Mouse (Mus musculus) testis, adult 2 months (tissue): ENCODE data around the gene Timm22.

Experiments used
- CTCF ChIP-seq: fragments of 200-500 bp; IDR thresholded peaks from 2 replicates; pipeline ENCODE4 v1.5.1; 2012; ENCODE audit warnings: low read depth, mild to moderate bottlenecking, inconsistent platforms, low read length, moderate library complexity; ENCODE audit not compliant: control insufficient read depth, insufficient read depth, insufficient replicate concordance
- POLR2A ChIP-seq: fragments of 200-500 bp; IDR thresholded peaks from 2 replicates; pipeline ENCODE4 v1.6.1; 2012; ENCODE audit warnings: low read depth, mild to moderate bottlenecking, inconsistent platforms, low read length, moderate library complexity; ENCODE audit not compliant: control insufficient read depth

- TF ChIP-seq CTCF: no peak
- no peak for TF ChIP-seq POLR2A
Measured at GRCm38 (mm10) chr11:76429556-76429955, 22.8 kb downstream of the Timm22 start.
